Mouse (Mus musculus) midbrain, embryonic 11.5 days (tissue): ENCODE measurements at regions not wholly inside any gene's neighbourhood (a gene's known extent, or its start where the extent isn't known, plus 50 kb on each side); places are given as distances from the start of the nearest gene placed in this dataset.

Source experiments
- ATAC-seq: fragments of 200-750 bp; cut with Nextera tagmentation; 2 replicates; pipeline ENCODE4 v1.8.0; 2017; ENCODE audit warnings: moderate TSS enrichment, moderate library complexity; ENCODE audit not compliant: low FRiP score
- DNase-seq: peaks from one replicate; pipeline ENCODE4 v3.0.0; 2015; ENCODE audit warnings: low spot score; ENCODE audit errors: missing footprints
- H3K27ac ChIP-seq: fragments of 300-500 bp; sonication (generic); 2 replicates; pipeline ENCODE4 v1.5.1; 2014; ENCODE audit warnings: low read depth, low read length
- H3K27me3 ChIP-seq: fragments of 300-500 bp; sonication (generic); 2 replicates; pipeline ENCODE4 v1.6.1; 2014; ENCODE audit warnings: mild to moderate bottlenecking, low read length, moderate library complexity, mixed read lengths; ENCODE audit not compliant: control insufficient read depth, insufficient read depth
- H3K36me3 ChIP-seq: fragments of 300-500 bp; sonication (generic); 2 replicates; pipeline ENCODE4 v1.6.1; 2014; ENCODE audit warnings: mild to moderate bottlenecking, low read length, moderate library complexity, mixed read lengths; ENCODE audit not compliant: control insufficient read depth, insufficient read depth
- H3K4me1 ChIP-seq: fragments of 300-500 bp; sonication (generic); 2 replicates; pipeline ENCODE4 v1.6.1; 2014; ENCODE audit warnings: low read length; ENCODE audit not compliant: control insufficient read depth, insufficient read depth
- H3K4me2 ChIP-seq: fragments of 300-500 bp; sonication (generic); 2 replicates; pipeline ENCODE4 v1.6.1; 2014; ENCODE audit warnings: mild to moderate bottlenecking, moderate library complexity
- H3K4me3 ChIP-seq: fragments of 300-500 bp; sonication (generic); 2 replicates; pipeline ENCODE4 v1.5.1; 2014; ENCODE audit warnings: low read depth, low read length
- H3K9ac ChIP-seq: fragments of 300-500 bp; sonication (generic); 2 replicates; pipeline ENCODE4 v1.6.1; 2014; ENCODE audit warnings: low read length
- H3K9me3 ChIP-seq: fragments of 300-500 bp; sonication (generic); 2 replicates; pipeline ENCODE4 v1.6.1; 2016; ENCODE audit warnings: low read length; ENCODE audit not compliant: control insufficient read depth
- WGBS: fragments of 180-500 bp; shearing (Covaris S2); extraction: QIAGEN DNeasy Blood & Tissue Kit; methylation state at CpG from one replicate; pipeline ENCODE4 v1.1.7; 2014; 5-methylcytosine and 5-hydroxymethylcytosine counted together

GRCm38 (mm10) chr10:17669401-17669800 lies 53.6 kb upstream of the Cited2 start:
- no peaks in the 10 kb centered on the region for H3K9me3 ChIP-seq
- DNase-seq, result no peak
- no peaks in the 10 kb centered on the region for H3K27me3 ChIP-seq
- H3K27ac ChIP-seq, result no peak overlapping the region
- H3K4me1 ChIP-seq, result no peaks in the 10 kb centered on the region
- H3K9ac ChIP-seq, result no peak overlapping the region
- no peak for ATAC-seq
- 94% methylated on average over 9 of the region's 9 CpGs for WGBS
- H3K4me2 ChIP-seq, result no peak overlapping the region
- no peak overlapping the region for H3K4me3 ChIP-seq
- H3K36me3 ChIP-seq, result no peaks in the 10 kb centered on the region
